Comparison of ENCODE assay signal across 8 mouse cellular contexts in the genomic region with DNA sequence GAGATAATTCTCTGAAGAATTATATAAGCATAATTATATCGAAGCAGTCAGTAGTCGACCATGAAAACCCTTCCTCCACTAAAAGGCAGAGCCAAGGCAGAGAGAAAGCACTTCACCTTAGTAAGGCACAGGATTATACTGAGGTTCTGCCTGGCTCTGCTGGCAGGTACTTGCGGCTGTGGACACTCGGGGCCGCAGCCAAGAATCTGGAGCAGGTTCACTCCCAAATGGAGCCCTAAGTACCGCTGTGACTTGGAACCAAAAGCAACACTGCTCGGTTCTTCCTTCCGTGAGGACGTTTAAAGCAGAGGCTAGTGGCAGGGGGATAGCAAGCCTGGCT. TPM values are rescaled to one million over a fixed set of nuclear protein-coding genes. Genes with fewer than 3 reads are reported as not detected.
A peak's percentile ranks its signal among the peaks of the same experiment; 100 is the strongest.
DNase-seq lines count a peak whose midpoint lies in the region; ATAC-seq lines count a peak whose summit lies in the region.

No protein-coding gene starts in this region.

- 5% methylated on average over 9 of the region's 9 CpGs for WGBS in kidney, embryonic 14.5 days
- WGBS in embryonic facial prominence, embryonic 12.5 days = 8% methylated on average over 9 of the region's 9 CpGs
- WGBS in intestine, embryonic 15.5 days = 4% methylated on average over 9 of the region's 9 CpGs
- 6% methylated on average over 9 of the region's 9 CpGs for WGBS in midbrain, embryonic 11.5 days

- H3K27me3 ChIP-seq in kidney, embryonic 14.5 days (ENCODE audit: control insufficient read depth, insufficient read depth, low read length) = no peaks in the 10 kb centered on the region
- no peaks in the 10 kb centered on the region for H3K27me3 ChIP-seq in embryonic facial prominence, embryonic 12.5 days
- H3K27me3 ChIP-seq in intestine, embryonic 15.5 days (replicated peaks) = no peaks in the 10 kb centered on the region
- H3K27me3 ChIP-seq in midbrain, embryonic 11.5 days (ENCODE audit: control insufficient read depth, insufficient read depth, low read length) = no peaks in the 10 kb centered on the region

- ATAC-seq in kidney, embryonic 14.5 days (ENCODE audit: low FRiP score, low TSS enrichment) = no peak
- ATAC-seq in embryonic facial prominence, embryonic 12.5 days (ENCODE audit: insufficient number of reproducible peaks, insufficient read depth, low FRiP score, low TSS enrichment) = no peak
- no peak for ATAC-seq in intestine, embryonic 15.5 days
- ATAC-seq in midbrain, embryonic 11.5 days (ENCODE audit: low FRiP score) = no peak
- no peak for ATAC-seq in inflammation-experienced regulatory T-cells, adult 6 months

- DNase-seq in kidney, postnatal 14 days = no peak
- DNase-seq in midbrain, embryonic 11.5 days (ENCODE audit: low spot score, missing footprints) = no peak
- DNase-seq in thymus, postnatal 4 days = no peak
- no peak for DNase-seq in yolk sac, embryonic 10.5 days (ENCODE audit: low spot score)

- H3K36me3 ChIP-seq in kidney, embryonic 14.5 days (ENCODE audit: control insufficient read depth, insufficient read depth, low read length) = no peaks in the 10 kb centered on the region
- no peaks in the 10 kb centered on the region for H3K36me3 ChIP-seq in embryonic facial prominence, embryonic 12.5 days
- no peaks in the 10 kb centered on the region for H3K36me3 ChIP-seq in intestine, embryonic 15.5 days
- no peaks in the 10 kb centered on the region for H3K36me3 ChIP-seq in midbrain, embryonic 11.5 days (ENCODE audit: control insufficient read depth, insufficient read depth, low read length)

- H3K9ac ChIP-seq in kidney, embryonic 14.5 days (ENCODE audit: low read depth, low read length) = peak overlapping the region; percentile 63
- peak overlapping the region; percentile 65 for H3K9ac ChIP-seq in embryonic facial prominence, embryonic 12.5 days
- H3K9ac ChIP-seq in intestine, embryonic 15.5 days = peak overlapping the region; percentile 54
- H3K9ac ChIP-seq in midbrain, embryonic 11.5 days (ENCODE audit: low read length) = peak overlapping the region; percentile 59

- no peaks in the 10 kb centered on the region for H3K9me3 ChIP-seq in kidney, embryonic 14.5 days (ENCODE audit: control insufficient read depth, low read length)
- no peaks in the 10 kb centered on the region for H3K9me3 ChIP-seq in embryonic facial prominence, embryonic 12.5 days
- H3K9me3 ChIP-seq in intestine, embryonic 15.5 days = no peaks in the 10 kb centered on the region
- H3K9me3 ChIP-seq in midbrain, embryonic 11.5 days (ENCODE audit: control insufficient read depth, low read length) = no peaks in the 10 kb centered on the region

- H3K4me1 ChIP-seq in kidney, embryonic 14.5 days (ENCODE audit: control insufficient read depth, insufficient read depth, low read length) = peaks cover 8% of the 10 kb centered on the region; the same call in 1 of the 2 replicates
- H3K4me1 ChIP-seq in embryonic facial prominence, embryonic 12.5 days = 0 out of 2 replicates have a peak, but pooled peaks cover 6% of the 10 kb centered on the region
- peaks cover 2% of the 10 kb centered on the region; the same call in 1 of the 2 replicates for H3K4me1 ChIP-seq in intestine, embryonic 15.5 days (replicated peaks)
- H3K4me1 ChIP-seq in midbrain, embryonic 11.5 days (ENCODE audit: control insufficient read depth, insufficient read depth, low read length) = peaks cover 8% of the 10 kb centered on the region; the same call in 1 of the 2 replicates

- H3K4me2 ChIP-seq in kidney, embryonic 14.5 days (replicated peaks; ENCODE audit: low read depth, low read length) = peak overlapping the region; percentile 90
- peak overlapping the region; percentile 86 for H3K4me2 ChIP-seq in embryonic facial prominence, embryonic 12.5 days (replicated peaks)
- H3K4me2 ChIP-seq in intestine, embryonic 15.5 days (replicated peaks) = peak overlapping the region; percentile 85
- H3K4me2 ChIP-seq in midbrain, embryonic 11.5 days = peak overlapping the region; percentile 72

- H3K4me3 ChIP-seq in kidney, embryonic 14.5 days (ENCODE audit: low read length) = peak overlapping the region; percentile 60
- peak overlapping the region; percentile 82 for H3K4me3 ChIP-seq in embryonic facial prominence, embryonic 12.5 days
- H3K4me3 ChIP-seq in intestine, embryonic 15.5 days (replicated peaks) = peak overlapping the region; percentile 86
- peak overlapping the region; percentile 82 for H3K4me3 ChIP-seq in midbrain, embryonic 11.5 days (ENCODE audit: low read depth, low read length)

- H3K27ac ChIP-seq in kidney, embryonic 14.5 days (ENCODE audit: low read depth, low read length) = peak overlapping the region; percentile 86
- peak overlapping the region; percentile 92 for H3K27ac ChIP-seq in embryonic facial prominence, embryonic 12.5 days
- H3K27ac ChIP-seq in intestine, embryonic 15.5 days = peak overlapping the region; percentile 96
- peak overlapping the region; percentile 70 for H3K27ac ChIP-seq in midbrain, embryonic 11.5 days (ENCODE audit: low read depth, low read length)

RNA-seq across cellular contexts. Expression of a gene that starts 1.4 kb away (rescaled TPM):
- 8.0 and 8.4 TPM in 2 replicates for polyA plus RNA-seq in kidney, embryonic 14.5 days (2014; fragmentation: Nextera tagmentation; extraction: Ambion mirVana)
- polyA plus RNA-seq in embryonic facial prominence, embryonic 12.5 days (2016; fragmentation: Nextera tagmentation; extraction: Ambion mirVana) = 18.3 and 19.4 TPM in 2 replicates
- polyA plus RNA-seq in intestine, embryonic 15.5 days (2015; fragmentation: Nextera tagmentation; extraction: Ambion mirVana) = 6.8 and 8.3 TPM in 2 replicates
- polyA plus RNA-seq in midbrain, embryonic 11.5 days (2014; fragmentation: Nextera tagmentation; extraction: Ambion mirVana) = 12.7 and 12.8 TPM in 2 replicates
- polyA plus RNA-seq in inflammation-experienced regulatory T-cells, adult 6 months (2017; shearing (Covaris generic)) = 10 to 100 TPM; 12.8 to 19.5 (median 16.4) TPM

RNA-seq across cellular contexts. Expression of a gene that starts 3.0 kb away (rescaled TPM):
- not detected in 2 replicates for polyA plus RNA-seq in kidney, embryonic 14.5 days (2014; fragmentation: Nextera tagmentation; extraction: Ambion mirVana)
- polyA plus RNA-seq in embryonic facial prominence, embryonic 12.5 days (2016; fragmentation: Nextera tagmentation; extraction: Ambion mirVana) = not detected in 2 replicates
- polyA plus RNA-seq in intestine, embryonic 15.5 days (2015; fragmentation: Nextera tagmentation; extraction: Ambion mirVana) = not detected in 2 replicates
- not detected in 2 replicates for polyA plus RNA-seq in midbrain, embryonic 11.5 days (2014; fragmentation: Nextera tagmentation; extraction: Ambion mirVana)
- not detected for polyA plus RNA-seq in inflammation-experienced regulatory T-cells, adult 6 months (2017; shearing (Covaris generic))
